Mouse (Mus musculus) megakaryocyte, embryonic 14.5 days (primary cell): ENCODE results near the gene Snapc1. TPM values are rescaled to one million over a fixed set of nuclear protein-coding genes. Genes with fewer than 3 reads are reported as not detected.

Source experiments
- H3K27me3 ChIP-seq: replicated peaks from 2 replicates; pipeline ENCODE3; 2012; ENCODE audit warnings: inconsistent platforms
- H3K36me3 ChIP-seq: replicated peaks from 2 replicates; pipeline ENCODE3; 2012; ENCODE audit warnings: low read length, inconsistent platforms, mixed read lengths
- H3K4me1 ChIP-seq: 2 replicates; pipeline ENCODE4 v1.6.1; 2012; ENCODE audit warnings: inconsistent platforms
- H3K4me3 ChIP-seq: replicated peaks from 2 replicates; pipeline ENCODE3; 2012; ENCODE audit warnings: moderate library complexity, mild to moderate bottlenecking, inconsistent platforms
- H3K9me3 ChIP-seq: 2 replicates; pipeline ENCODE4 v1.6.1; 2012; ENCODE audit warnings: inconsistent platforms
- FLI1 ChIP-seq: IDR thresholded peaks from 2 replicates; pipeline ENCODE4 v1.6.1; 2012; ENCODE audit warnings: low read length, inconsistent platforms, mixed read lengths
- GATA1 ChIP-seq: IDR thresholded peaks from 3 replicates; pipeline ENCODE4 v1.6.1; 2012; ENCODE audit warnings: mixed read lengths, low read length, inconsistent platforms, borderline replicate concordance
- polyA plus RNA-seq: library from polyadenylated mRNA; stranded (reverse); fragments of >175 nt; gene quantifications from 2 replicates; pipeline ENCODE4 v1.2.3, GENCODE M21; 2012; ENCODE audit warnings: low replicate concordance; ENCODE audit not compliant: insufficient read depth

The Snapc1 gene
- polyA plus RNA-seq, 1 experiment, result 5.8 TPM

- H3K36me3 ChIP-seq, result no peaks in the 10 kb centered on the region
- peaks cover 16% of the 10 kb centered on the region for H3K27me3 ChIP-seq
- no peak overlapping the region for H3K4me3 ChIP-seq
- peaks cover 12% of the 10 kb centered on the region for H3K4me1 ChIP-seq
- no peak for TF ChIP-seq GATA1
- H3K9me3 ChIP-seq, result no peaks in the 10 kb centered on the region
These were observed 51.2 kb downstream of the Snapc1 start for GRCm38 (mm10) chr12:74015491-74015890.

- Histone ChIP-seq H3K4me1 (no peaks in the 10 kb centered on the region), H3K9me3 (no peaks in the 10 kb centered on the region), H3K4me3 (no peak overlapping the region), H3K27me3 (no peaks in the 10 kb centered on the region), H3K36me3 (no peaks in the 10 kb centered on the region)
- no peak for TF ChIP-seq GATA1
These were observed 59.0 kb downstream of the Snapc1 start for GRCm38 (mm10) chr12:74023260-74023659.

- no peak overlapping the region for H3K4me3 ChIP-seq
- no peaks in the 10 kb centered on the region for H3K36me3 ChIP-seq
- TF ChIP-seq FLI1 (no peak), GATA1 (no peak)
- H3K4me1 ChIP-seq, result no peaks in the 10 kb centered on the region
- H3K27me3 ChIP-seq, result no peaks in the 10 kb centered on the region
- H3K9me3 ChIP-seq, result no peaks in the 10 kb centered on the region
These were observed 60.6 kb downstream of the Snapc1 start for GRCm38 (mm10) chr12:74024912-74025311.

Other genes with a start within 250 kb of the Snapc1 start
- 1.3 and 2.8 TPM in 2 replicates for gene Hif1a, start 63.1 kb upstream of the Snapc1 start, polyA plus RNA-seq
- not detected in 2 replicates for gene Gm49321, start 26.8 kb upstream of the Snapc1 start, polyA plus RNA-seq
- gene Syt16, start 33.2 kb downstream of the Snapc1 start, polyA plus RNA-seq, result 0.10 TPM in 1 of 2 replicates, not detected in the other